Mouse (Mus musculus): Measurements from ENCODE around the gene Mad1l1. TPM values are rescaled to one million over a fixed set of nuclear protein-coding genes. Genes with fewer than 3 reads are reported as not detected.
"Not testable (repeated sequence)": the region's sequence is repeated elsewhere in the genome, so short reads cannot be mapped to it uniquely, and the experiment has no call there.

The Mad1l1 gene
- polyA plus RNA-seq, 3 experiments from 2014 or later: 18.8 to 24.9 (median 22.0) TPM

DNA sequence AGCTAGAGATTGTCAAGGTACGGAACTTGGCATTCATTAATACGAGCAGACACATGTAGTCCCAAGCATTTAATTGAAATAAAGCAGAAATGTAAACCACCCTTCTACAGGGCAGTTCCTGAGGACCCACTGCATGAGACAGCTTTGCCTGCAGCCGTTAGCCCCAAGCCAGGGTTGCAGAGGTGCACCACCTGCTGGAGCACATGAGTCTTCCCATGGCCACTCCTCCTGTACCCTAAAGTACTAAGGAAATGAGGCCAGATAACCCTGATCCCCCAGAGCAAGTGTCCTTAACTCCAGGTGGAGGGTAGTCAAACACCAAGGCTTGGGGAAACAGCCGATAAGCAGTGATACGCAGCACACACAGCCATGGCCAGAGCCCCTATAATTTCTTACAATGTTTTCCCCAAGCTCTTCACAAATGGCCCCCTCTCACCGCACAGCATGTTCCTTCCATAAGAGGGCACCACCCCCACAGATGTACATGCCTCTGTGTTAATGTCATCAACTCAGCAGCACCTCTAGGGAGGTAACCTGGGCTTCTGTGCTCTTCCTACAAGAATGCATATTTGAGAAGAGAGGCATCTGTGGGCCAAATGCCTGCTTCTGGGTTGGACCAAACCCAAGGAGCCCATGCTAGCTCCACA is 283.6 kb downstream of the Mad1l1 start:
- no peak for ATAC-seq

- no peak for ATAC-seq
Measured at GRCm38 (mm10) chr5:140035641-140036040, 285.7 kb downstream of the Mad1l1 start.

- no peak for ATAC-seq
Measured at GRCm38 (mm10) chr5:140035025-140035330, 286.4 kb downstream of the Mad1l1 start.

GRCm38 (mm10) chr5:140034300-140035024 is 286.9 kb downstream of the Mad1l1 start:
- no peak for ATAC-seq

DNA sequence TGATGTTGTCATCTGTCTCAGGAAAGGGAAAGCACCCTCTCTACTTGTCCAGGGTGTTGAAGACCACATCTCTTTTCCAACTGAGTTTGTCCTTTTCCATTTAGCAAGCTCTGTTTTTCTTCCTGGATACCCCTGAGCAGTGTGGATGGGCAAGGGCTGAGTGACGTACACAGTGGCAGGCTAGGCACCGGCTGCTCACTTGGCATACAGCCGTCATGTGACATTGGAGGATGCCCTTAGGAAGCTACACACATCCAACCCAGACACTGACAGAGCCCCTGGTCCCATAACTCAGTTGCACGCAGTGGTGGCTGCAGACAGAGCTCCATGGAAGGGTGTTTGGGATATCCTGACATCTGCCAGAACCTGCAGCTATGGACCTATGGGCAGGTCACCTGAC is 295.0 kb downstream of the Mad1l1 start:
- ATAC-seq: no peak

DNA sequence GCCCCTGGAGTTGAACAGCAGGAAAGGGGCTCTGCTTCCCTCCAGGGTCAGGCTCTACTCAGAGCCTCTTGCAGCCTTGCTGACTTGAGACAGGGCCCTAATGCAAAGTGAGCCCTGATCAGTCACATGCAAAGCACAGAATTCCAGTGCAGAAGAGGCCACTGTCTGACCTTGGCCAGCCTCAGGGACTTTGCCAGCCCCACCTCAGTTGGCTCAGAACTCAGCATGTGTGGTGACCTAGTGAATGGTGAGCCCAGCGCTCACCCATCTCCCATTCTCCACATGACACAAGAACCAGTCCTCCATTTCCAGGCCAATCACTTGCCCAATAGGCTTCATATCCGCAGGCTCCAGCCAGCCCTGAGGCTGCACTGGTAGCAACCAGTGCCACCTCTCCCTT is 296.1 kb downstream of the Mad1l1 start:
- no peak for ATAC-seq

DNA sequence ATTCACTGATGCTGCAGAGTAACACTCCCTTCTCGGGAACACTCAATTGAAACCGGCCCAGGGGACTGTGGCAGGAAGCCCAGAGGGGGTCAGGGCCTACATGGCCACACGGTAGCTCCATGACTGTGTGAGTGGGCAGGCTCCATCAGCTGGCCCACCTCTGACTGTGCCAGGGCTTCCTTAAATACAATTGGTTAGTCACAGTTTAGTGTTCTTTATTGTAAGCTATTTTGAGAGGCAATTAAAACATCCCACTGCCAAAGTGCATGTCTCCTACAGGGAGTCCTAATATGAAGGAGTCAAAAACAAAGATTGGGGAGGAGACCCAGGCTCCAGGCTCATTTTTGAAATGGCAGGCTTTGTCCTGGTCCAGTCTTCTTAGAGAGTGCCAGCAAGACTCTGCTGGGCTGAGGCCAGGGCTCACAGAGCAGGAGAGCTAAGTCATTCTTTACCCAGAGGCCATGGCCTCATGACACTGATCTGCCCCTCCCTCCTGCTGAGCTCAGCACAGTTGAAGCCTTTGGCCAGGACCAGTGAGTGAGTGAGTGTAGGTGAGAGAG is 297.3 kb downstream of the Mad1l1 start:
- no peak for ATAC-seq

- no peak for ATAC-seq
Measured at GRCm38 (mm10) chr5:140022861-140023260, 298.5 kb downstream of the Mad1l1 start.

- ATAC-seq: no peak
Measured at GRCm38 (mm10) chr5:140021755-140022154, 299.6 kb downstream of the Mad1l1 start.

DNA sequence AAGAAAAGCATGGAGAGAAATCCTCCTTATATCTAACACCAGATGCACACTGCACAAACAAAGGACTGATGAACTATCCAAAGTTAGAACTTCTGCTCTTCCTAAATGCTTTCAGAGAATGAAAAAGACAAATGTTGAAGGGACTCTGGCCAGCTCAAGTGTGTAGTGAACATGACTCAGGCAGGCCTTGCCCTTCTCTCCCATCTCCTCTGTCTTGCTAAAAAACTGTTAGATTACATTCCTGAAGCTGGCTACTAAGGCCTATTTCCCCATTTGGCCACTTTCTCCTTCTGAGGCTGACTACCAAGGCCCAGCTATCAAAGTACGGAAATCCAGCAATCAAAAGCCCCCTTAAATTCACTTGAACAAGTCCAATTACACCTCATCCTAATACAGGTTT is 301.7 kb downstream of the Mad1l1 start:
- no peak for ATAC-seq

GRCm38 (mm10) chr5:140018780-140019179 is 302.6 kb downstream of the Mad1l1 start:
- ATAC-seq: no peak

DNA sequence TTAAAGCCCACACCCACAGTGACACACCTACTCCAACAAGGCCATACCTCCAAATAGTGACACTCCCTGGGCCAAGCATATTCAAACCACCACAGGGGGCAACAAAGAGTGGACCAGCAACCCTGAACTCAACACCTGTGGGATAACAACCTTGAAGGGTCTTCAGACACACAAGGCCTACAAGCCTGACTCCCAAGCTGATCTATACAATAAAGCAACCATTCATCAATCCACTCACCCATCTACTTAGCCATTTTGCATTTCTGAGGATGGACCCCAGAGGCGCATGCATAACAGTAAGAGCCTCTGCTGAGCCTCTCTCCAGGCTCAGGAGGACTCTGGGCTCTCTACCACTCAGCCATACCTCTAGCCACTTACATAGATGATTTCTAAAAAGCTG is 304.5 kb downstream of the Mad1l1 start:
- ATAC-seq: no peak

- no peak for ATAC-seq
Measured at GRCm38 (mm10) chr5:140013652-140014051, 307.7 kb downstream of the Mad1l1 start.

GRCm38 (mm10) chr5:140012286-140012967 is 308.9 kb downstream of the Mad1l1 start:
- ATAC-seq: no peak

DNA sequence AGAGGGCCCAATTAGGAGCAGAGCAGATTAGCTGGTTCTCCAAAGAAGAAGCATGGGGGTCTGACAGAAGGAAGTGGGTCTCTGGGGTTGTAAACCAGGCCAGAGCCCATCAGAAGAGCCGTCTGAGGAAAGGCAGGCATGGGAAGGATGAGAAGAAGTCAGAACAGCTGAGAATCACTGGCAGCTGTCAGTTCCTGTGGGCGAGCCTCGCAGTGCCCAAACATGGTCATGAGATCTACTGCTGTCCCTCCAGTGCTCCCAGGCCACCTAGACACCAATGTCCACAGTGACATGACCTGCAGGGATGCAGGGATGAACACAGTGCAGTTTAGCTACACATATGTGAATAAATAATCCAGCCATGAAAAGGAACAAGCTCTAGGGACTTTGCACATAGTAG is 310.9 kb downstream of the Mad1l1 start:
- no peak for ATAC-seq

DNA sequence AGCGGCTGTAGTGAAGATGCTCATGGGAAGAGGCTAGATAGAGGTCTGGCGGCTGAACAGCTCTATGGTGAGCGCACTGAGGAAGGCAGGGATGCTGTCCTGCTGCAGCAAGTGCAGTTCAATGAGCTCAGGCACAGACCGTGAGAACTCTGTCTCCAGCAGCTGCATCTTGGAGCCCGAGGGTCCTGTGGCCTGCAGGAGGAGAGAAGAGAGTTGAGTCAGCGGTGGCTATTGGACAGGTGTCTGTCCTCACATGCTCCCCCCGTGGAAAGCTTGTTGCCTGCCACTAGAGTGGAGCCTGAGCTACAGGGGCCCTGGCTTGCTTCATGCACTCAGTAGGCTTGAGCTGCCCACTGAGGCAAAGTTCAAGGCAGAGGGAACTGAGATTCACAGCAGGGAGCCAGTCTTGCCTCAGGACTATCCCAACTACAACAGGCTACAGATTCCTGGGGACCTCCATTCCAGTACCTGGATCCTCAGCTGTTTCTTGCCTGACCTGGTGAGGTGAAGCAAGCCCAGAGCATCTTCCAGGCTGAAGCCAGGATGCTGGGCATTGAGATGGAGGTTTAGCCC is 312.2 kb downstream of the Mad1l1 start:
- ATAC-seq: no peak

DNA sequence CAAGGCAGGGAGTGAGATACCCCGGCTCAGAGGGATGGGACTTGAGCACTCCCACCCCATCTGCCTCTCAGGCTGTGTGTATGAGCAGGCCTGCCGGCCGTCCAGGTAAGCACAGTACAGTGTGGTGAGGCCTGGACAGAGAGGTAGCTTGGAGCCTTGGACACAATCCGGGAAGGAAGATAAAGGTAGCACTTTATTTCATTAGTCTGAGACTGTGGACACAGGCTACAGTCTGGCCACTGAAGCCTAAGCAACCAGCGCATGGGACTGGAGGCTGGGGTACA is 312.9 kb downstream of the Mad1l1 start:
- no peak for ATAC-seq

DNA sequence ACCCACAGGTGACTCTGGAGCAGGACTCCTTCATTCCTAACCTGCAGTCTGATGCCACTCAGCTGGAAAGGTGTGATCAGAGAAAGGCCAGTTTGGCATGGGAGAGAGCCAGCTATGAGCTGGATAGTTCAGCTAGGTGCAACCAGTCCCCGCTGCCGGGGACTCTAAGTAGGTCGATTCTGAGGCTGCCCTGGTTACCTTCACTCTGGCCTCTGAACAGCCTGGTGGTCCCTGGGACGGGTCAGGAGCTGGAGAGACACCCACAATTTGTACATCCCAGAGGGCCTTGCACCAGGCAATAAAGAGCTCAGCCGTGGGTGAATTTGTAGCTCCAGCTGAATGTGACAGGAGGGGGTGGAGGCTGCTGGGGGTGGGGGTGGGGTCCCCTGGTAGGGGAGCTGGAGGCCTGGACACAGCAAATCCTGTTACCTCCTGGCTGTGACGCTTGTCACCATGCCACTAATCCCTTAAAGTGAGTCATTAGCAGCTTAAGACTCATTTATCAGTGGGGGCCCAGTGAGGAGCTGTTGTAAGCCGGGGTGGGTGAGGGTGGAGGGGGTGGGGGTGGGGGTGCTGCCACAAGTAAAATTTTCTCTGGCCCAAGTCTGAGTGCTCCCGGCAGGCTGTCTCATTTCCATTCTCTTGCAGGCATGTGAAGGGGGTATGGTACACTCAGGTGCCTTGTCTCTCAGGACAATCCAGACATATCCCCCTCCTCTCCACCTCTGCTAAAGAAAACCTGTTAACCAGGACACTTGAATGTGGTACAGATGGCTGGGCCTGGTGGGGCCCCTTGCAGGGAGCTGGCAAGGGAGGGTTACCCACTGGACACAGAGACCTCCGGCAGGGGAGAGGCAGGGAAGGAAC is 313.5 kb downstream of the Mad1l1 start:
- ATAC-seq: no peak

DNA sequence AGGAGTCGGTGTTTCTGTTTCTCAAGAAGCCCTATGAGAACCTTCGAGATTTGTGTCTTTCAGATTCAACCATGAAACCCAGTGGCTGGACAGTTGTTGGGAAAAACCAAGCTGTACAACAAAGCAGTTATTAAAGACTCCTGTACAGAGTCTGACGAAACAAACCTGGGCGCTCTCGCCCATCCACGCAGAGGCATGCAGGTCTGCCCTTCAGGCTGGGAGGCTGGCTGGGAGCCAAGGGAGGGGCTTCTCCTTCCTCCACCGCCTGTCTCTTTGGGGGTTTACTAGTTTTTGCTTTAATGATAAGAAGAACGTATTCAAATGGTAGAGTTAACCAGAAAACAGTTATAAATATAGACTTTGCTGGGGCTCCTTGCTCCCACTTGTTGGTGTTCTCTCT is 314.5 kb downstream of the Mad1l1 start:
- ATAC-seq: no peak

DNA sequence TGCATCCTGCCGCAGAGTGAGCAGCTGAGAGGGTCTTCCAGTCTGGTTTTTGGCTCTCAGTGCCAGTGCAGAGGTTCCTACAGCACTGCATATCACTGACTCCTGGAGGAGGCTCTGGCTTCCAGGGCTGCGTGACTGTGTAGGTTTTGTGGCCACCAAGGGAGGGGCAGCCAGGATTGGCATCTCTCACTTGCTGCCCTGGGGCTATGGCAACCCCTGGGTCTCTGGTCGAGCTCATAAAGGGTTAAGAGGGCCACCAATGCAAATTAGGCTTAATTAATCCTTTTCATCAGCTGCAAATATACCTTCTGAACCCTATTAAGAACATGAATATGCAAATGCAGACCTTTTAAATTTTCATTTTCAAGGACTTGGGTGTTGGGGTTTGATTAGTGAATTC is 318.8 kb downstream of the Mad1l1 start:
- ATAC-seq: no peak

DNA sequence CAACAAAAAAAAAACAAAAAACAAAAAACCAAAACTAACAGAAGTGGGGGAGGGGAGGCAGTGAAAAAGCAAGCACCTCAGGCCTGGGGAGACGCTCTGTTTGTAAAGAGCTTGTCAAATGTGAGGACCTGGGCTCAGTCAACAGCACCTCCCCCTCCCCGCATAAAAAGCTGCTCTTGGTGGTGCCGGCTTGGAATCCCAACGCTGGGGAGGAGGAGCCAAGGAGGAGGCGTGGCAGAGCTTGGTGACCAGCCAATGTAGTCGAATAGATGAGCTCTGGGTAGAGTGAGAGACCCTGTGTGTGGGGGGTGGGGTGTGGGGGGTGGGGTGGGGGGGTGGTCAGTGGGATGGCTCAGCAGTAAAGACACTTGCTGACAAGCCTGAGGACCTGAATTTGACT is 322.4 kb downstream of the Mad1l1 start:
- ATAC-seq: no peak

DNA sequence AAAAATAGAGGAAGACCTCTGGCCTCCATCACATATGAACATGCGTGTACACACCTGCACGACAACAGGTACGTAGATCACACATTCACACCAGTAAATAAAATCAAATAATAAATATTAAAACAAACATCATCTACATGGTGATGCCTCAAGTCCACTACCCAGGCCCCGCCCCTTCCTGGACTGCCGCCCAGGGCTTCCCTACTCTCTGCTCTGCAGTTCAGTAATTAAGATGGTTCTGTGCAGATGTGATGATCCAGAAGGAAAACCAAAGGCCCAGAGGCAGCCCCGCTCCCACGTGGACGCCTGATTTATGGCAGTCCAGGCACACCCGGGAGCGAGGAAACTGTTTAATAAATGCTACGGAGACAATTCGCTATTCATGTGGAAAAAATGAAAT is 323.0 kb downstream of the Mad1l1 start:
- not testable (repeated sequence) for ATAC-seq

DNA sequence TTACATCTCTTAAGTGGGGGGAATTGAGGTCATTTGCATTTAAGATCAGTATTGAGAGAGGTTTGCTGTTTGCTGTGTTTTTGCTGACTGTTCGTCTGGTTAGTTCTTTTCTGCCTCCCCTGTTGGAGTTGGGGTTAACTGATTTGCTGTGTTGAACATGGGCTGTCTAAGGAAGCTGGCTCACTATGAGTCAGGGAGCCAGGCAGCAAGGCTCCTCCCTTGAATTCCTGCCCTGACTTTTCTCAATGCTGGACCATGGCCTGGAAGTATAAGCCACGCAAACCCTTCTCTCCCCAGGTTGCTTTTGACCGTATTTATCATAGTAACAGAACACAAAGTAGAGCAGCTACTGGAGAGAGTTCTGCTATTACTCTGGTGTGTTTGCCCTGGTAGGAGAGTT is 329.8 kb downstream of the Mad1l1 start:
- ATAC-seq: no peak
